Mouse (Mus musculus) central nervous system, embryonic 18 days (tissue): ENCODE data around the gene Git2. TPM values are rescaled to one million over a fixed set of nuclear protein-coding genes. Genes with fewer than 3 reads are reported as not detected.

ENCODE experiments used
- polyA plus RNA-seq: library from polyadenylated mRNA; depleted of rRNA; stranded (reverse); fragments of >200 nt; gene quantifications from 2 replicates; pipeline ENCODE4 v1.2.3, GENCODE M21; 2012; rRNA removed

The Git2 gene
- polyA plus RNA-seq = 50.3 and 50.9 TPM in 2 replicates

DNA sequence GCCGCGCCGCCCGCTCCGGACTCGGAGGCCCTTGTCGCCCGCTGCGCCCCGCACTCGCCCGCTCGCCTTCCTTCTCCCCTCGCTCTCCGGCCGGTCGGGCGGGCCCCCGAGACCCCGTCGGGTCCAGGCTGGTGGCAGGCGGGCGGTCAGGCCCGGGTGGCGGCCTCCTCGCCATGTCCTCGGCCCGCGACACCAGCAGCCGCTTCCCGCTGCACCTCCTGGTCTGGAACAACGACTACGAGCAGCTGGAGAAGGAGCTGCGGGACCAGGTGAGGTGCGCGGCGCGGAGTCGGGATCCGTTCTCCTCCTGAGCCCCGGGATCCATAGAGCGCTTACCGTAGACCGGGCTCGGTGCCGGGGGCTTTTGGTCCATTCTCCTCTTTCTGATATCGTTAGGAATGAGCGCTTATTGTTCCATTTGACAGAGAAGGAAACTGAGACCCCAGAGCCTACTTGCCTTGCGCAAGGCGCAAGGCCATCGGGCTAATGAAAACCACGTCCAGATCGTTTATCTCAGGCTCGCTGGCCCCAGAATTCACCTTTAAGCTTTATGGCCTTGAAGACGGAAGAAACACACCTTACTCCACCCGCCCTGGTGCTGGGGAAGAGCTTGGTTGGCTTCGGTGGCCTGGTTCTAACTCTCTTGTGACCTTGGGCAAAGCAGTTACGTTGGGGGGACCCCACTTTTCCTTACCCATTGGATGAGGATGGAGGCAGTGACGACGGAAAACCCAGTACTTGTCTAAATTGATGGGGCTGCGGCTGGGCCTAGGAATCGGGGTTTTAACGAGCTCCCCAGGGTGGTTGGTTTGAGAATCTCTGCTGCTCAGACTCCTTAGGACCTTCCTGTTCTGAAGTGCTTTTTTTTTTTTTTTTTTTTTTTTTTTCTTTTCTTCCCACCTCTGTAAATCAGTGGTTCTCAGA, at the start of gene Git2:
Gene Git2 (minus strand): TSS at position 462 of the 924 bp plus-strand sequence.

DNA sequence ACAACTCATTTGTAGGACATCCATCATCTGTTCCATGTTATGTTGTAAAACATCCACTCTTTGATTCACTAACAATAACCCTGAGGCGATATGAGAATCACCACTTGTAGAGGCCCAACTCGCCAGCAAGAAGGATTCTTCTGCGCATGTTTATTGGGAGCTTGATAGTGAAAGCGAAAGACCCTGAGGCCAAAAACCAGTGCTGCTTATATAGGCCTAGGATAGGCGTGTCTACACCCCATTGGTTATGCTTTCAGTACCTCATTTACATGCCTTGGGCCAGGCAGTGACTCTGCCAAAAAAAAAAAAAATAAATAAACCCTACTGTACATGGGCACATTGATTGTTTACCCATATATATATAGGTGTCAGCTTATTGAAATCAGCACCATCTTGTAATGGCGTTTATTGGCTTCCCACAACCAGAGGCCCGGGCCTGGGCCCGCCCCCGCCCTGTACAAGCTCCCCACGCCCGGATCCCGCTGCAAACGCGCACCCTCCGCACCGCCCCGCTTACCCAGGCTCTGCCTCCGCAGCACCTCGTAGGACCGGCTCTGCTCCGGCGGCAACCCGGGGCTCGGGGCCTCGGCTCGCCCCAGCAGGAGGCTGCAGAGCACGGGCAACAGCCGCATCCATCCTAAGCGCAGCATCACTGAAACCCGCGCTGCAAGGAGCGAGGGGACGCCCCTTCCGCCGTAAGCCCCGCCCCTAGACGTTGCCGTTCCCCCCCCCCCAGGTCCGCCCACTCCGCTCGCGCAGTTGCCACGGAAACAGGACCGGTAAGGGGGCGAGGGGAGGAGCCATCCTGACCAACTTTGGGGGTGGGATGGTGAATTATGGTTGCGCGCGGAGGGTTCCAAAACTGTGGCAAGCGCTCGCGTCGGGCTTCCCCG, 47.7 kb upstream of the Git2 start, which contains the start of gene 1500011B03Rik:
Gene 1500011B03Rik (minus strand): TSS at position 673 of the 893 bp plus-strand sequence.

DNA sequence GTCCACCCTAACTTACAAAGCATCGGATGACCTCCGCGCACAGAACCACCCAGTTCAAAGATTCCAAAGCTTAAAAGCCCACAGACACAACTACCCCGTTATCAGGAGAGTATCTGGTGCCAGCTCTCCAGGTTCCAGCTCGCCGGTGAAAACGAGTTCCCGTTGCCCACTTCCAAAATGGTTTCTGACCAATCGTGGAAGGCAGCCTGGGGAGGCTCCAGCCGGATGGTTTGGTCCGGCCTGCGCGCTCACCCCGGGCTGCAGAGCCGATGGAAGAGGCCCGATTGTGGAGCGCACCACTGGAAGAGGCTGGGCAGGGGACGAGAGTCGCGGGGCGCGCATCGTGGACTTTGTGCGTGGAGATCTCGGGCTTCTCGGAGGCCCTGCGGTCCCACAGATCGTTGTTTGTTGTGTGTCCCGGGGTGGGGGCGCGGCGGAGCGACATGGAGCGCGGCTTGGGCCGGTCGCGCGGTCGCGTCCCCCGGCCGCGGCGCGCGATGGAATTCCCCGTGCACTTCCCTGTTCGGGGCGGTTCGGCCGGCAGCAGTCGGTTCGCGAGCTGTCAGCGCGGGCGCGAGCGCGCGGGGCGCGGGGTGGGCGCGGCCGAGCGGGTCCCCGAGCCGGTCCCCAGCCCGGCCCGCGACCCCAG, 790 bp downstream of the Git2 start, which contains the start of gene Ankrd13a:
Gene Ankrd13a (plus strand): TSS at position 275 of the 649 bp plus-strand sequence.

DNA sequence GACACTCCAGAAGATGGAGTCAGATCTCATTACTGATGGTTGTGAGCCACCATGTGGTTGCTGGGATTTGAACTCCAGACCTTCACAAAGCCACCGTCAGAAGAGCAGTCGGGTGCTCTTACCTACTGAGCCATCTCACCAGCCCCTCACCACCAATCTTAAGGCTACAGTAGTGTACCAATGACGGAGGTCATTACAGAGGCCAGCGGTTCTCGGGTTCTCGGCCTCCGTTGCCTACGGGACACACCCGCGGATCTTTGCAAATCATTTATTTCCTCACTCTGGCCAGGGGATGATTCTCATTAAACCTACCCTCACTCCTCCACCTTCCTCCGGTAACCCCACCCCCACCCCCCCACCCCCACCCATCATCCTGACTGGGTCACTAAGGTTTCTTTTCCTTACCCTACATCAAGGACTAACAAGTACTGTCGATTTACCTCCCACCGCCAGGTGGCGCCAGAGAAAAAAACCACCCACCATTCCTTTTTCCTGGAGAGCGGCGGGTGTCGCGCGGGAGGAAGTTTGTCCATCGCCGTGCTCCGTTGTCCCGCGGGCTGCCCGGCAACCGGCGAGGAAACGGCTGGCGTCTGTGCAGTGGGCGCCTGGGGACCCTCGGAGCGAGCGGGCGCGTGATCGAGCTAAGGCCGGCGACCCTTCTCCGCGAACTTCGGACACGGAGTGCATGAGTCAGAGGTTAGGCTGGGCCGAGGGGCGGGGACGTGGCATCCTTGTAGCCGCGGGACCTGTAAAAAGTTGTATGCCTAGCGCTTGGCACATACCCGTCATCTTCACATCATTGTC, 67.8 kb downstream of the Git2 start, which contains the start of gene Tchp:
Gene Tchp (plus strand): TSS at position 496 of the 804 bp plus-strand sequence.

DNA sequence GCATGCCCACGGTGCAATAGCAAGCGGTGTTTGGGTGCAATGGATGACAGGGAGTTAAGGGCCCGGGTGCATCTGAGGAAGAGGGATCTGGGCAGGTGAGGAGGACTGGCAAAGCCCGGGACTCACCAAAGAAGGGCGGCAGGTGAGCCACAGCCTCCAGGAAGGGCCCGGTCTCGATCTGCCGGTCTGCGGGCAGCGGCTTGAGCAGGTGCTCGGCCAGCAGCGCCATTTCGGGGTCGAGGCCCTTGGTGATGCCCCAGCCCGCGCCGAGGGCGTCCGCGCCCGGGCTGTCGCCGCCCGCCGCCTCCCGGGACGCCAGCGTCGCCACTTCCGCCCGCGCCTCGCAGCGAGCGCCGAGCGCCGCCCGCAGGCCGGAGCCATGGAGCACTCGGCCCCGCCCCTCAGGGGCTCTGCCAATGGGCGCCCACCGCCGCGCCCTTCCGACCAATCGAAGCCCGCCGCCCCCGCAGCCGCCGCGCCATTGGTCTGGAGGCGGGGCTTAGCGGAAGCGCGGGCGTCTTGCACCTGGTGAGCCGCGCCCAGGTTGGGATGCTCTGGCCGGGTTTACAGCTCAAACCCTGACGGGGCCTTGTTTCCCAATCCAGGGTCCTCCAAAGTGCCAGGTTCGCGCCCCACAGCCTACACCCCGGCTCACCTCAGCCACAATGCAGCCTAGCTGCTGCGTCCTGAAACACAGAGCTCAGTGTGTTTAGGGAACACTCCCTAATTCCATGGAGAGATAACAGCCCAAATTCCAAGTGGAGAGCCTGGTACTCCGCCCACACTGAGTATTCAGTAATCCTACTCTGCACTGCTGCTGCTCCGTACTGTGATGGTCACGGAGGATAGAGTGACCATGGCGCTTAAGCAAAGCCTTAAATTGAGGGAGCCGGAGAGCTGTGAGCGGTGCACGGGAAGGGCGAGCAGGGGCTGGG, 84.4 kb downstream of the Git2 start, which contains the start of gene Gltp:
Gene Gltp (minus strand): TSS at position 352 of the 935 bp plus-strand sequence.

Other genes with a start within 250 kb of the Git2 start
- gene Fam222a, start 207.5 kb downstream of the Git2 start, polyA plus RNA-seq = 6.6 and 6.8 TPM in 2 replicates
- 1.6 and 2.9 TPM in 2 replicates for gene Trpv4, start 117.1 kb downstream of the Git2 start, polyA plus RNA-seq
- gene Gltp, start 84.5 kb downstream of the Git2 start, polyA plus RNA-seq = 20.7 and 21.5 TPM in 2 replicates
- gene Tchp, start 67.8 kb downstream of the Git2 start, polyA plus RNA-seq = 23.3 and 23.6 TPM in 2 replicates
- gene Ankrd13a, start 840 bp downstream of the Git2 start, polyA plus RNA-seq = 41.3 and 44.4 TPM in 2 replicates
- gene 1500011B03Rik, start 48.0 kb upstream of the Git2 start, polyA plus RNA-seq = 248 and 254 TPM in 2 replicates
- not detected in 2 replicates for gene 4930519G04Rik, start 78.1 kb upstream of the Git2 start, polyA plus RNA-seq
- gene Gm9936, start 83.2 kb upstream of the Git2 start, polyA plus RNA-seq = 2.7 and 3.0 TPM in 2 replicates
- gene Oasl2, start 121.4 kb upstream of the Git2 start, polyA plus RNA-seq = 5.6 and 7.2 TPM in 2 replicates
- gene Oasl1, start 147.7 kb upstream of the Git2 start, polyA plus RNA-seq = 0.32 and 0.71 TPM in 2 replicates
- 97.8 and 102 TPM in 2 replicates for gene 2210016L21Rik, start 166.6 kb upstream of the Git2 start, polyA plus RNA-seq
- not detected in 2 replicates for gene Hnf1a, start 195.6 kb upstream of the Git2 start, polyA plus RNA-seq
- gene Sppl3, start 235.6 kb upstream of the Git2 start, polyA plus RNA-seq = 96.3 and 106 TPM in 2 replicates